Mouse (Mus musculus): ENCODE measurements around the gene Gm10382. TPM values are rescaled to one million over a fixed set of nuclear protein-coding genes. Genes with fewer than 3 reads are reported as not detected.
"Not testable (repeated sequence)": the region's sequence is repeated elsewhere in the genome, so short reads cannot be mapped to it uniquely, and the experiment has no call there.

The Gm10382 gene
- polyA plus RNA-seq, 1 experiment from 2014 or later: 0.59 TPM

DNA sequence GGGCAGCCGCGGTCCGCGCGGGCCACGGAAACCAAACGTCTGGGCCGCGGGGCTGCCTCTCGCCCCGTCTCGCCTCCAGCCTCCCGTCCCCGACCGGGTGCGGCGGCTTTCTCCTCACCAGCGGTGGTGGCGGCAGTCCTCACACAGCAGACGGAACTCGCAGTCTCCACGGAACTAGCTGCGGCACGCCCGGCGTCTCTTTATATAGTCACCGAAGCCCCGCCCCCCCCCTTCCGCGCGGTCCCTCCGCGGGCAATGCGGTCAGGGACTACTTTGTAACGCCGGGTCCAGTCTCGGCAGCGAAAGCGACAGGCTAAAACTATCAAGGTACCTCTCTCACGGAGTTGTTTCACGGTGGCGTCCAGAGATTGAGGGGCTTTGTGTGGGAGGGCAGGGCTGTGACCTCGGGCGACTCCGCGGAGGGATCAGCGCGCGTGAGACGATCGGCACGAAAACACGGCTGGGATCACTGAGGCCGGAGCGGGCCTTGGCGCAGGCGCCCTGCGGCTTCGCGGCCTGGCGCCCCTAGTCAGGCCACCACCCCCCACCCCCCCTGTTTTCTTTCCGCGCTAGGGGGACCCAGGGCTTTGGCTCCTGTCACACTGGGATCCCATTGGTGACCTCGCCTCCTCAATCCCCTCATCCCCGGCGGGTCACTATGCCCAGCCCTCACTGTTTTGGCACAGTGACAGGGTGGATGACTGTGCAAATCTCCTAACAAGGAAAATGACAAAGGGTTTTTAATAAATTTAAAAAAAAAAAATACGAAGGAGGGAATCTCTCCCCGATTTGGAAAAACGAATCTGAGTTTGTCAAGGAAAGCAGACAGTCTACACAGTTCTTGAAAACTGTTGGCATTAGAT, 688 bp downstream of the Gm10382 start, which contains the start of gene Ubc:
Gene Ubc (minus strand): TSS at position 624 of the 863 bp plus-strand sequence.
- ATAC-seq (ENCODE audit: low FRiP score) (peak; percentile 55), DNase-seq (ENCODE audit: low spot score) (peak; percentile 93)
- under 1% methylated on average over 67 of the region's 69 CpGs for WGBS
- Histone ChIP-seq H3K4me3 (ENCODE audit: low read depth, low read length) (peak within 1 kb of the TSS; percentile 100), H3K36me3 (ENCODE audit: control insufficient read depth, insufficient read depth, low read length) (no peaks in the 10 kb centered on the region), H3K4me1 (replicated peaks; ENCODE audit: control insufficient read depth, insufficient read depth, low read length) (peaks cover 15% of the 10 kb centered on the region), H3K9ac (ENCODE audit: low read depth, low read length) (peak within 1 kb of the TSS; percentile 98), H3K4me2 (replicated peaks; ENCODE audit: low read depth, low read length) (peak within 1 kb of the TSS; percentile 91), H3K9me3 (ENCODE audit: control insufficient read depth, low read length) (no peaks in the 10 kb centered on the region), H3K27ac (ENCODE audit: low read depth, low read length) (peak within 1 kb of the TSS; percentile 93), H3K27me3 (ENCODE audit: control insufficient read depth, insufficient read depth, low read length) (no peaks in the 10 kb centered on the region)

DNA sequence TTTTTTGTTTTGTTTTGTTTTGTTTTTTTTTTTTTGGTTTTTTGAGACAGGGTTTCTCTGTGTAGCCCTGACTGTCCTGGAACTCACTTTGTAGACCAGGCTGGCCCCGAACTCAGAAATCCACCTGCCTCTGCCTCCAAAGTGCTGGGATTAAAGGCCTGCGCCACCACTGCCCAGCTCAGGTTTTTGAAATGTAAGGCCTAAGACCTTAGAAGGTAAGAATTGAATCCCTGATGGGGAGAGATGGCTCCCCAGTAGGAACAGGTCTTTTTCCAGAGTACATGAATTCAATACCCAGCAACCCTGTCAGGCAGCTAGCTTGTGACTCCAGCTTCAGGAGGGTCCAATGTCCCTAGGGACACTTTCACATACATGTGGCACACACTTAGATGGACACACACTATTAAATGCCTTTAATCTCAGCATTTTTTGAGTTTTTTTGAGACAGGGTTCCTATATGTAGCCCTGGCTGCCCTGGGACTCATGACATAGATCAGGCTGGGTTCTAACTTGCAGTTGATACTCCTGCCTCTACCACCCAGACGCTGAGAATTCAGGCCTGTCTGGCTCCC, 1.9 kb downstream of the Gm10382 start:
- H3K27ac ChIP-seq (ENCODE audit: low read depth, low read length): no peak overlapping the region
- no peak for DNase-seq (ENCODE audit: low spot score)
- no peak overlapping the region for H3K9ac ChIP-seq (ENCODE audit: low read depth, low read length)
- WGBS: 92% methylated on average over 3 of the region's 3 CpGs
- no peak overlapping the region for H3K4me3 ChIP-seq (ENCODE audit: low read depth, low read length)
- H3K27me3 ChIP-seq (ENCODE audit: control insufficient read depth, insufficient read depth, low read length): no peaks in the 10 kb centered on the region
- no peak for ATAC-seq (ENCODE audit: low FRiP score)
- peaks cover 18% of the 10 kb centered on the region for H3K4me1 ChIP-seq (replicated peaks; ENCODE audit: control insufficient read depth, insufficient read depth, low read length)
- no peak overlapping the region for H3K4me2 ChIP-seq (replicated peaks; ENCODE audit: low read depth, low read length)
- H3K9me3 ChIP-seq (ENCODE audit: control insufficient read depth, low read length): no peaks in the 10 kb centered on the region
- no peaks in the 10 kb centered on the region for H3K36me3 ChIP-seq (ENCODE audit: control insufficient read depth, insufficient read depth, low read length)

DNA sequence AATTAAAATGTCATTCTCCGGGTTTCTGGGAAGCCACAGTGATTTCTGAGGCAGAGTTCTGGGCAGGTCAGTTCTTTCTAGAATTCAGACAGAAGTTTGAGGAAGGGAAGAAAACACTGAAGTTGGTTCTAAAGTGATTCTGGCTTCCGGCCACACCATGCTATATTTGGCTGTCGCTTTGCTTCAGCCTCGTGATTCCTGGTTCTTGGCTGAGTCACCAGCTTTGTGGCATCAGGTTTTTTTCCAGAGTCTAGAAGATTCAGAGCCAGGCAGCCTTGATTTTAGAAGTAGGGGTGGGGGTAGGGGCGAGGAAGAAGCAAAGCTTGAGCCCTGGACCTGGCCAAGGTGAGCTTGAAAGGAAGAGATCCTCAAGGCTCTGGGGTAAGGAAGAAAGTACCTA, 2.5 kb downstream of the Gm10382 start:
- H3K4me1 ChIP-seq (replicated peaks; ENCODE audit: control insufficient read depth, insufficient read depth, low read length): peaks cover 18% of the 10 kb centered on the region
- DNase-seq (ENCODE audit: low spot score) (no peak), ATAC-seq (ENCODE audit: low FRiP score) (no peak)
- H3K4me3 ChIP-seq (ENCODE audit: low read depth, low read length): no peak overlapping the region
- 94% methylated on average over 5 of the region's 5 CpGs for WGBS
- no peaks in the 10 kb centered on the region for H3K27me3 ChIP-seq (ENCODE audit: control insufficient read depth, insufficient read depth, low read length)
- no peaks in the 10 kb centered on the region for H3K9me3 ChIP-seq (ENCODE audit: control insufficient read depth, low read length)
- no peak overlapping the region for H3K4me2 ChIP-seq (replicated peaks; ENCODE audit: low read depth, low read length)
- H3K36me3 ChIP-seq (ENCODE audit: control insufficient read depth, insufficient read depth, low read length): no peaks in the 10 kb centered on the region
- H3K27ac ChIP-seq (ENCODE audit: low read depth, low read length): no peak overlapping the region
- no peak overlapping the region for H3K9ac ChIP-seq (ENCODE audit: low read depth, low read length)

DNA sequence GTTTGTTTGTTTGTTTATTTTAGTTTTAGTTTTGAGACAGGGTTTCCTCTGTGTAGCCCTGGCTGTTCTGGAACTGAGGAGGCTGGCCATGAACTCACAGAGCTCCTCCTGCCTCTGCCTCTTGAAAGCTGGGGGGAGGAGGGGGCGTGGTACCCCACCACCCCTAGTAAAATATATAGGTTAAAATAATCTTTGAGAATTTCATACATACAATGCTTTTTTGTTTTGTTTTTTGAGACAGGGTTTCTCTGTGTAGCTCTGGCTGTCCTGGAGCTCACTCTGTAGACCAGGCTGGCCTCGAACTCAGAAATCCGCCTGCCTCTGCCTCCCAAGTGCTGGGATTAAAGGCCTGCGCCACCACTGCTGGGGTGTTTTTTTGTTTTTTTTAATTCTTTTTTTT, 3.1 kb downstream of the Gm10382 start:
- H3K27me3 ChIP-seq (ENCODE audit: control insufficient read depth, insufficient read depth, low read length); H3K36me3 ChIP-seq (ENCODE audit: control insufficient read depth, insufficient read depth, low read length); H3K9ac ChIP-seq (ENCODE audit: low read depth, low read length); ATAC-seq (ENCODE audit: low FRiP score); H3K4me2 ChIP-seq (replicated peaks; ENCODE audit: low read depth, low read length); DNase-seq (ENCODE audit: low spot score); H3K4me3 ChIP-seq (ENCODE audit: low read depth, low read length); H3K9me3 ChIP-seq (ENCODE audit: control insufficient read depth, low read length): not testable (repeated sequence)
- WGBS: 94% methylated on average over 4 of the region's 4 CpGs
- peak overlapping the region; percentile 99 for H3K27ac ChIP-seq (ENCODE audit: low read depth, low read length)
- H3K4me1 ChIP-seq (replicated peaks; ENCODE audit: control insufficient read depth, insufficient read depth, low read length): peaks cover 18% of the 10 kb centered on the region

DNA sequence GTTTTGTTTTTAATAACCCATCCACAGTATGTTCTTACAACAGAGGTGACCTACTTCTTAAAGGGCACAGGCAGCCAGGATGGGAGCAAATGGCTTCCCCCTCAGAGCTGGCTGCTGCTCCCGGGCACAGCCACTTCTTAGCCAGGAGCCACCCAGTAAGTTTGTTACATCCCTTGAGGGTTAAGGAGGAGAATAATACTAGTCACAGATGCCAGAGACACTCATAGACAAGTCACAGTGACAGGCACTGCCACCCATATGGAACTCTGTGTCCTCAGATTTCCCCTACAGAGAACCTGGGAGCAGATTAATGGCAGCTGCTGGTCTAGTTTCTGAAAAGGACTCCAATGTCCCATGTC, 3.5 kb downstream of the Gm10382 start:
- no peaks in the 10 kb centered on the region for H3K9me3 ChIP-seq (ENCODE audit: control insufficient read depth, low read length)
- H3K27ac ChIP-seq (ENCODE audit: low read depth, low read length): peak overlapping the region; percentile 99
- DNase-seq (ENCODE audit: low spot score): no peak
- peaks cover 18% of the 10 kb centered on the region for H3K4me1 ChIP-seq (replicated peaks; ENCODE audit: control insufficient read depth, insufficient read depth, low read length)
- H3K4me3 ChIP-seq (ENCODE audit: low read depth, low read length): no peak overlapping the region
- peak; percentile 6; the same call in 1 of the 2 replicates for ATAC-seq (ENCODE audit: low FRiP score)
- no peaks in the 10 kb centered on the region for H3K27me3 ChIP-seq (ENCODE audit: control insufficient read depth, insufficient read depth, low read length)
- H3K36me3 ChIP-seq (ENCODE audit: control insufficient read depth, insufficient read depth, low read length): no peaks in the 10 kb centered on the region
- no peak overlapping the region for H3K4me2 ChIP-seq (replicated peaks; ENCODE audit: low read depth, low read length)
- WGBS: 50% methylated on average over 1 of the region's 1 CpGs
- peak overlapping the region; percentile 60; the same call in 1 of the 2 replicates for H3K9ac ChIP-seq (ENCODE audit: low read depth, low read length)

DNA sequence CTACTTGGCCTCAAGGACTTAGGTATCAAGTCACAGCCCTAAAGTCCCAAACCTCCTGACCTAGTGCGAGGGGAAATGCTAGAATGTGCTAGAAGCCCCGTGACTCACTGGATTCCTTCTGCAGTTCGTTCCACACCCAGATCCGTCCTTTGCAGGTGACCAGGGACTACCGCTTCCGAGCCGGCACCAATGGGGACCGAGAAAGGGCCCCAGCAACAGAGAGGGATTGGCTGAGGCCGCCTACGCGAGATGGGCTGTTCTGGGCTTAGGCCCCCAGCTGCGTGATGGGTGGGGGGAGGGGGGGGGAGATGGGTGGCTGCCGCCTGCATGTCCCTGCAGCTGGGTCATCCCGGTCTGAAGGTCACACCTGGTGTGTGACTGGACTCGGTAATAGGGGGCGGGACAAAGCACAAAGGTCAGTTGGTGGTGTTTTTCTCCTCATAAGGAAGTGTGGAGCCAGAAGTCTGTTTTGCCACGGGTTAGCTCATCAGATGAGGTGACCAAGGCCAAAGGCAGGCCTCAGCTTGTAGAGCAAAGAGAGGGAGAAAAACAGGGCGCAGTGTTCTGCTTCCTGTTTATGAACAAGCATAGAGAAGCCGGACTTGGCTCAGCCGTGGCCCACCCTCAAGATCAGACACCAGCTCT, 4.0 kb downstream of the Gm10382 start:
- Histone ChIP-seq H3K9ac (ENCODE audit: low read depth, low read length) (peak overlapping the region; percentile 60), H3K27me3 (ENCODE audit: control insufficient read depth, insufficient read depth, low read length) (no peaks in the 10 kb centered on the region), H3K4me2 (replicated peaks; ENCODE audit: low read depth, low read length) (peak overlapping the region; percentile 44), H3K4me1 (replicated peaks; ENCODE audit: control insufficient read depth, insufficient read depth, low read length) (peaks cover 18% of the 10 kb centered on the region), H3K36me3 (ENCODE audit: control insufficient read depth, insufficient read depth, low read length) (no peaks in the 10 kb centered on the region), H3K4me3 (ENCODE audit: low read depth, low read length) (peak overlapping the region; percentile 18; the same call in 1 of the 2 replicates), H3K27ac (ENCODE audit: low read depth, low read length) (peak overlapping the region; percentile 99), H3K9me3 (ENCODE audit: control insufficient read depth, low read length) (no peaks in the 10 kb centered on the region)
- DNase-seq (ENCODE audit: low spot score) (peak; percentile 95), ATAC-seq (ENCODE audit: low FRiP score) (peak; percentile 91)
- under 1% methylated on average over 20 of the region's 20 CpGs for WGBS

DNA sequence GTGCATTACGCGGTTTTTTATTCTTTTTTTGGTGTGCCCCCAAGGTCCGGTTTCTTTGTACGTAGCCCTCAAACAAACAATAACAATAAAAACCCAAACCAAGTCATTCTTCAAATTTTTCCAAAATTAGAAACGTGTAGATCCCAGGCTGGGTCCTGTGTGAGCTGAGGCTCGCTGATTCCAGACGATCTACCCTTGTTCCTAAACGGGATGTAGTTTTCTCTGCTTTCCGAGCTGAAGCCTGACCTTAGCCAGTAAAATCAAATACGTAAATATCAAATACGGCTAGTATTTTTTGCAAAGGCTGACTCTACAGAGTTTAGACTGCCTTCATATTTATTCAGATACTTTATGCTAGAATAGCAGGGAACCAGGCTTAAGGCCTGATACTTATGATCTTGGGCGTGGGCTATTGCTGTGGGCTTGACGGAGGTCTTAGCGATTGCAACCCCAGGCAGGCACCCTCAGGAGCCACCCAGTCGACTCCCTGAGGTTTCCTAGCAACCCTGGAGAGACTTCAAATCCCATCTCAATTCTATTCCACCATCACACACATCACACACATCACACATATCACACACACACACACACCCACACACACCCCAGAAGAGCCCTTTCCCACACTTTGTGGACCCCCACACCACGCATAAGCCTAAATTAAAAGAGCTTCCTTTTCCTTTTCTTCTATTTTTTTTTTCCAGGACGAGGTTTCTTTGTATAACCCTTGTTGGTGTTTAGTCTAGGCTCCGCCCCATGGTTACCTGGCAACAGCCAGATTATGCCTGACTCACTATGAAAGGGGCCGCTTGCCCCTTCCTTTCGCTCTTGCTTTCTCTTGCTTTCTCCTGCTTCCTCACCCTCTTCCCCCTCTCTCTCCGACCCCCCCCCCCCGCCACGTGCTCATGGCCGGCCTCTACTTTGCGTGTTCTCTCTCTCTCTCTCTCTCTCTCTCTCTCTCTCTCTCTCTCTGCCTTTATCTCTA, 4.8 kb downstream of the Gm10382 start:
- ATAC-seq (ENCODE audit: low FRiP score): peak; percentile 73
- no peaks in the 10 kb centered on the region for H3K27me3 ChIP-seq (ENCODE audit: control insufficient read depth, insufficient read depth, low read length)
- peak overlapping the region; percentile 18; the same call in 1 of the 2 replicates for H3K4me3 ChIP-seq (ENCODE audit: low read depth, low read length)
- peak overlapping the region; percentile 99 for H3K27ac ChIP-seq (ENCODE audit: low read depth, low read length)
- peaks cover 16% of the 10 kb centered on the region for H3K4me1 ChIP-seq (replicated peaks; ENCODE audit: control insufficient read depth, insufficient read depth, low read length)
- H3K9ac ChIP-seq (ENCODE audit: low read depth, low read length): peak overlapping the region; percentile 60
- H3K4me2 ChIP-seq (replicated peaks; ENCODE audit: low read depth, low read length): peak overlapping the region; percentile 44
- DNase-seq (ENCODE audit: low spot score): peak; percentile 92
- 19% methylated on average over 20 of the region's 25 CpGs for WGBS
- no peaks in the 10 kb centered on the region for H3K9me3 ChIP-seq (ENCODE audit: control insufficient read depth, low read length)
- H3K36me3 ChIP-seq (ENCODE audit: control insufficient read depth, insufficient read depth, low read length): no peaks in the 10 kb centered on the region

DNA sequence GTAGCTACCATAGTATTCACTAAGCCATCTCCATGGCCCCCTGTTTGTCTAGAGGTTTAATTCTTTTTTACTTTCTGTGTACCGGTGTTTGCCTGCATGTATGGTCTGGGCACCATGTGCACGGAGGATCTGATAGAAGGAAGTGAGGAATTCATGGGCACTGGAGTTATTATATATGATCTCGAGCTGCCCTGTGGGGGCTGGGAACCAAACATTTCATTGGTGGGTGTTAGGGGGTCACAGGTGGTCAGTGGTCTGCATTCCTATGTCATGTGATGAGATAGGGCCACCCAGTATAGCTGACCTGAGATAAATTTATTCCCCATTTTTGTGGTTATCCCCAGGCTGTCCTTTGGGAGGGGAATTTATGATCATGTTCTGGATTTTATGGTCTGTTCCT, 5.9 kb downstream of the Gm10382 start:
- no peaks in the 10 kb centered on the region for H3K9me3 ChIP-seq (ENCODE audit: control insufficient read depth, low read length)
- H3K9ac ChIP-seq (ENCODE audit: low read depth, low read length): no peak overlapping the region
- H3K27me3 ChIP-seq (ENCODE audit: control insufficient read depth, insufficient read depth, low read length): no peaks in the 10 kb centered on the region
- no peaks in the 10 kb centered on the region for H3K36me3 ChIP-seq (ENCODE audit: control insufficient read depth, insufficient read depth, low read length)
- ATAC-seq (ENCODE audit: low FRiP score): no peak
- no peak for DNase-seq (ENCODE audit: low spot score)
- H3K4me1 ChIP-seq (replicated peaks; ENCODE audit: control insufficient read depth, insufficient read depth, low read length): peaks cover 16% of the 10 kb centered on the region
- H3K4me2 ChIP-seq (replicated peaks; ENCODE audit: low read depth, low read length): no peak overlapping the region; the same call in 1 of the 2 replicates
- H3K27ac ChIP-seq (ENCODE audit: low read depth, low read length): peak overlapping the region; percentile 99
- 58% methylated on average over 3 of the region's 3 CpGs for WGBS
- H3K4me3 ChIP-seq (ENCODE audit: low read depth, low read length): no peak overlapping the region
